11 mouse cellular contexts compared by ENCODE assay signal in the genomic region with DNA sequence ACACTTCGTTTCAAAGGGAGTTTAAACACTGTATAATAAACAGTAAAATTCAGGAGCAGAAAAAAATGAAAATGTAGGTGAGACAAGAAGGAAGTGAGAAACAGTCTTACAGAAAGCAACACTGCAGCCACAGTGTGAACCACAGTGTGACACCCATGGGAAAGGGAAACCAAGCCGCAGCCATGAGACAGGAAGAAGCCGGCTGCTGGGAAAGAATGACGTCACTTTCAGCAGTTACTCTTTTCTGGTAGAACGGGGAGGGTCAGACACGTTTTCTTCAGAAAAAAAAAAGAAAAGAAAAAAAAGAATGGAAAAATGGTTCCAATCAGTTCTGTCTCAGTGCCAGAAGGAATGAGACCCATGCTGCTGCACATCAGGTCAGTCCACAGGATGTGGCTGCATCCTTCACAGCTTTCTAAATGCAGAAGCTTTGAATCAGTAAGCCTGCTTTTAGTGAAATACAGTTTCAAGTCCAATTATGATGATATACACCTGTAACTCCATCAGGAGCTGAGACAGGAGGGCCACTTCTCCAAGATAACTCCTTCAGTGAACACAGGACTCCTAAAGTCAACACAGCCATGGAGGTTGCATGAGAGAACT.
DNase-seq lines count a peak whose midpoint lies in the region; ATAC-seq and TF ChIP-seq lines count a peak whose summit lies in the region.
"Had no signal": no experiment of that assay in that cellular context is flagged by ENCODE, and none has a peak within 500 bp of the region (broad histone marks: within the 10 kb centered on the region; RNA-seq: fewer than 3 reads in every experiment).

No protein-coding gene starts in this region.

- ATAC-seq in neutrophil, adult 5-6 weeks (ENCODE audit: extremely low read depth, insufficient number of reproducible peaks, low FRiP score, poor library complexity, severe bottlenecking): peak; percentile 80
- ATAC-seq: midbrain, embryonic 15.5 days had no signal

- peak; percentile 5 to 7 for DNase-seq in heart, adult 18-20 months
- no peak for DNase-seq in heart, postnatal 14 days
- peak; percentile 4 for DNase-seq in 416B (ENCODE audit: low read depth)
- no peak for DNase-seq in left cerebral cortex, adult 18-20 months (ENCODE audit: low spot score in 2 of 2)
- no peak for DNase-seq in kidney, postnatal 14 days
- no peak for DNase-seq in layer of hippocampus, postnatal 14 days (ENCODE audit: low spot score in 2 of 2)
- DNase-seq: cerebellum, postnatal 25 days had no signal

- TF ChIP-seq POLR2A in bone marrow, adult 2 months (IDR thresholded peaks at IDR 0.05; ENCODE audit: borderline replicate concordance, control insufficient read depth, low read depth, low read length): no peak

- H3K27ac ChIP-seq in bone marrow, adult 2 months (ENCODE audit: control insufficient read depth, insufficient read depth, low read depth, low read length, poor library complexity): no peak overlapping the region
- H3K27ac ChIP-seq: heart, embryonic 13.5 days; midbrain, embryonic 15.5 days had no signal

- 8% methylated on average over 6 of the region's 6 CpGs for WGBS in bone marrow, adult 2 months

- TF ChIP-seq CTCF in bone marrow, adult 2 months (IDR thresholded peaks at IDR 0.05; ENCODE audit: control insufficient read depth, insufficient read depth, low read length): no peak

- peak overlapping the region; percentile 24 for H3K4me3 ChIP-seq in bone marrow, adult 2 months (replicated peaks; ENCODE audit: control insufficient read depth, low read depth, low read length)
- H3K4me3 ChIP-seq: heart, embryonic 13.5 days; midbrain, embryonic 15.5 days had no signal

- intact Hi-C loops in heart, postnatal 14 days (cut with DNase I): no loop called here

- H3K4me1 ChIP-seq in bone marrow, adult 2 months (ENCODE audit: control insufficient read depth, insufficient read depth, low read length): no peaks in the 10 kb centered on the region
- H3K4me1 ChIP-seq: heart, embryonic 13.5 days; midbrain, embryonic 15.5 days had no signal

Comparison
In these comparisons a context has a peak if more than half of its experiments do, and no peak if none do; other contexts are left out.
1. DNase-seq: peak in heart, adult 18-20 months (2 of 2) and 416B (single experiment); none in heart, postnatal 14 days (0 of 2), left cerebral cortex, adult 18-20 months (0 of 2), kidney, postnatal 14 days (single experiment) and layer of hippocampus, postnatal 14 days (0 of 2).